Mouse (Mus musculus) hindbrain, embryonic 12.5 days (tissue): ENCODE results near the gene Cstb. TPM values are rescaled to one million over a fixed set of nuclear protein-coding genes. Genes with fewer than 3 reads are reported as not detected.

Experiments used
- ATAC-seq: fragments of 200-750 bp; cut with Nextera tagmentation; 2 replicates; pipeline ENCODE4 v1.8.0; 2017; ENCODE audit warnings: moderate TSS enrichment; ENCODE audit not compliant: low FRiP score
- H3K27ac ChIP-seq: fragments of 300-500 bp; sonication (generic); 2 replicates; pipeline ENCODE4 v1.5.1; 2016; ENCODE audit warnings: mild to moderate bottlenecking
- H3K27me3 ChIP-seq: fragments of 300-500 bp; sonication (generic); 2 replicates; pipeline ENCODE4 v1.6.1; 2016; ENCODE audit warnings: mild to moderate bottlenecking
- H3K36me3 ChIP-seq: fragments of 300-500 bp; sonication (generic); 2 replicates; pipeline ENCODE4 v1.6.1; 2016; ENCODE audit warnings: mild to moderate bottlenecking
- H3K4me1 ChIP-seq: fragments of 300-500 bp; sonication (generic); 2 replicates; pipeline ENCODE4 v1.6.1; 2016
- H3K4me2 ChIP-seq: fragments of 300-500 bp; sonication (generic); replicated peaks from 2 replicates; pipeline ENCODE4 v1.6.1; 2016; ENCODE audit warnings: mild to moderate bottlenecking
- H3K4me3 ChIP-seq: fragments of 300-500 bp; sonication (generic); 2 replicates; pipeline ENCODE4 v1.5.1; 2016; ENCODE audit warnings: mild to moderate bottlenecking
- H3K9ac ChIP-seq: fragments of 300-500 bp; sonication (generic); 2 replicates; pipeline ENCODE4 v1.6.1; 2016; ENCODE audit warnings: mild to moderate bottlenecking, moderate library complexity
- H3K9me3 ChIP-seq: fragments of 300-500 bp; sonication (generic); replicated peaks from 2 replicates; pipeline ENCODE4 v1.6.1; 2016; ENCODE audit warnings: mild to moderate bottlenecking
- WGBS: fragments of 180-500 bp; shearing (Covaris S2); methylation state at CpG from one replicate; pipeline ENCODE4 v1.1.7; 2016; 5-methylcytosine and 5-hydroxymethylcytosine counted together
- polyA plus RNA-seq: library from polyadenylated mRNA; unstranded; fragments of >200 nt; fragmentation: Nextera tagmentation; extraction: Ambion mirVana; gene quantifications from 2 replicates; pipeline ENCODE4 v1.2.1, GENCODE M21; 2016

The Cstb gene
- polyA plus RNA-seq, 1 experiment from 2014 or later, result 138 TPM

- Histone ChIP-seq H3K9me3 (no peaks in the 10 kb centered on the region), H3K27ac (no peak overlapping the region), H3K27me3 (no peaks in the 10 kb centered on the region), H3K4me1 (0 out of 2 replicates have a peak, but pooled peaks cover 2% of the 10 kb centered on the region), H3K9ac (no peak overlapping the region), H3K36me3 (peaks cover 26% of the 10 kb centered on the region; the same call in 1 of the 2 replicates), H3K4me2 (no peak overlapping the region), H3K4me3 (no peak overlapping the region)
- WGBS, result 85% methylated on average over 3 of the region's 3 CpGs
- ATAC-seq, result no peak
These were observed 21.9 kb downstream of the Cstb start for GRCm38 (mm10) chr10:78447396-78447795.

- H3K27me3 ChIP-seq, result no peaks in the 10 kb centered on the region
- no peak overlapping the region for H3K27ac ChIP-seq
- peaks cover 21% of the 10 kb centered on the region; the same call in 1 of the 2 replicates for H3K36me3 ChIP-seq
- no peak for ATAC-seq
- H3K9me3 ChIP-seq, result no peaks in the 10 kb centered on the region
- no peak overlapping the region for H3K9ac ChIP-seq
- H3K4me1 ChIP-seq, result peaks cover 10% of the 10 kb centered on the region; the same call in 1 of the 2 replicates
- no peak overlapping the region for H3K4me3 ChIP-seq
- 91% methylated on average over 5 of the region's 5 CpGs for WGBS
- H3K4me2 ChIP-seq, result no peak overlapping the region
These were observed 25.3 kb downstream of the Cstb start for GRCm38 (mm10) chr10:78450761-78451160.

GRCm38 (mm10) chr10:78452641-78453040, 27.2 kb downstream of the Cstb start:
- no peak for ATAC-seq
- H3K4me2 ChIP-seq, result no peak overlapping the region
- H3K27ac ChIP-seq, result no peak overlapping the region
- 0 out of 2 replicates have a peak overlapping the region, but pooled peaks have one; percentile 0 for H3K9ac ChIP-seq
- 28% methylated on average over 4 of the region's 4 CpGs for WGBS
- H3K4me1 ChIP-seq, result peaks cover 13% of the 10 kb centered on the region
- no peaks in the 10 kb centered on the region for H3K27me3 ChIP-seq
- H3K4me3 ChIP-seq, result no peak overlapping the region
- H3K36me3 ChIP-seq, result peaks cover 10% of the 10 kb centered on the region; the same call in 1 of the 2 replicates
- no peaks in the 10 kb centered on the region for H3K9me3 ChIP-seq

GRCm38 (mm10) chr10:78456696-78457095, 31.2 kb downstream of the Cstb start:
- no peaks in the 10 kb centered on the region for H3K27me3 ChIP-seq
- no peak overlapping the region for H3K9ac ChIP-seq
- no peaks in the 10 kb centered on the region for H3K9me3 ChIP-seq
- peaks cover 21% of the 10 kb centered on the region for H3K4me1 ChIP-seq
- no peak overlapping the region for H3K27ac ChIP-seq
- H3K36me3 ChIP-seq, result no peaks in the 10 kb centered on the region
- no peak overlapping the region for H3K4me3 ChIP-seq
- no peak overlapping the region for H3K4me2 ChIP-seq
- no peak for ATAC-seq
- 86% methylated on average over 13 of the region's 13 CpGs for WGBS

- WGBS, result 31% methylated on average over 10 of the region's 10 CpGs
These were observed 32.3 kb downstream of the Cstb start for GRCm38 (mm10) chr10:78457495-78458347.

GRCm38 (mm10) chr10:78458348-78459111, 33.1 kb downstream of the Cstb start:
- H3K36me3 ChIP-seq, result no peaks in the 10 kb centered on the region
- 0 out of 2 replicates have a peak, but pooled peaks cover 4% of the 10 kb centered on the region for H3K27me3 ChIP-seq
- no peak overlapping the region for H3K27ac ChIP-seq
- H3K9me3 ChIP-seq, result no peaks in the 10 kb centered on the region
- no peak for ATAC-seq
- peaks cover 13% of the 10 kb centered on the region for H3K4me1 ChIP-seq
- WGBS, result 69% methylated on average over 5 of the region's 5 CpGs
- no peak overlapping the region for H3K4me3 ChIP-seq
- H3K4me2 ChIP-seq, result no peak overlapping the region
- H3K9ac ChIP-seq, result no peak overlapping the region

More at GRCm38 (mm10) chr10:78457495-78458347, 32.3 kb downstream of the Cstb start:
- H3K4me1 ChIP-seq, result peaks cover 16% of the 10 kb centered on the region
- H3K4me2 ChIP-seq, result no peak overlapping the region; the same call in 1 of the 2 replicates
- H3K27me3 ChIP-seq, result no peaks in the 10 kb centered on the region
- no peak overlapping the region for H3K27ac ChIP-seq
- H3K4me3 ChIP-seq, result no peak overlapping the region
- peak; percentile 27; the same call in 1 of the 2 replicates for ATAC-seq
- no peaks in the 10 kb centered on the region for H3K9me3 ChIP-seq
- H3K9ac ChIP-seq, result no peak overlapping the region
- no peaks in the 10 kb centered on the region for H3K36me3 ChIP-seq

- peaks cover 24% of the 10 kb centered on the region for H3K4me1 ChIP-seq
- no peak overlapping the region for H3K9ac ChIP-seq
- no peak overlapping the region for H3K4me2 ChIP-seq
- no peaks in the 10 kb centered on the region for H3K9me3 ChIP-seq
- 0 out of 2 replicates have a peak, but pooled peaks cover 4% of the 10 kb centered on the region for H3K27me3 ChIP-seq
- ATAC-seq, result no peak
- H3K36me3 ChIP-seq, result no peaks in the 10 kb centered on the region
- 48% methylated on average over 5 of the region's 5 CpGs for WGBS
- H3K27ac ChIP-seq, result no peak overlapping the region
- H3K4me3 ChIP-seq, result no peak overlapping the region
These were observed 35.0 kb downstream of the Cstb start for GRCm38 (mm10) chr10:78460463-78460862.

- no peak overlapping the region for H3K4me3 ChIP-seq
- H3K27me3 ChIP-seq, result 0 out of 2 replicates have a peak, but pooled peaks cover 4% of the 10 kb centered on the region
- no peak overlapping the region for H3K4me2 ChIP-seq
- no peak overlapping the region for H3K27ac ChIP-seq
- no peak overlapping the region for H3K9ac ChIP-seq
- no peak for ATAC-seq
- no peaks in the 10 kb centered on the region for H3K9me3 ChIP-seq
- 73% methylated on average over 4 of the region's 4 CpGs for WGBS
- no peaks in the 10 kb centered on the region for H3K36me3 ChIP-seq
- peaks cover 24% of the 10 kb centered on the region for H3K4me1 ChIP-seq
These were observed 36.3 kb downstream of the Cstb start for GRCm38 (mm10) chr10:78461767-78462166.

- no peak overlapping the region for H3K27ac ChIP-seq
- peak overlapping the region; percentile 100; the same call in 1 of the 2 replicates for H3K4me2 ChIP-seq
- no peak overlapping the region for H3K9ac ChIP-seq
- no peak for ATAC-seq
- peaks cover 16% of the 10 kb centered on the region for H3K4me1 ChIP-seq
- 0 out of 2 replicates have a peak, but pooled peaks cover 4% of the 10 kb centered on the region for H3K27me3 ChIP-seq
- WGBS, result 88% methylated on average over 8 of the region's 8 CpGs
- H3K36me3 ChIP-seq, result no peaks in the 10 kb centered on the region
- H3K4me3 ChIP-seq, result no peak overlapping the region
- H3K9me3 ChIP-seq, result no peaks in the 10 kb centered on the region
These were observed 37.7 kb downstream of the Cstb start for GRCm38 (mm10) chr10:78462945-78463768.

GRCm38 (mm10) chr10:78463769-78464167, 38.3 kb downstream of the Cstb start:
- Histone ChIP-seq H3K4me3 (peak overlapping the region; percentile 64), H3K4me1 (peaks cover 16% of the 10 kb centered on the region), H3K9ac (peak overlapping the region; percentile 76; the same call in 1 of the 2 replicates), H3K27ac (no peak overlapping the region), H3K27me3 (0 out of 2 replicates have a peak, but pooled peaks cover 4% of the 10 kb centered on the region), H3K9me3 (no peaks in the 10 kb centered on the region), H3K36me3 (no peaks in the 10 kb centered on the region), H3K4me2 (peak overlapping the region; percentile 100)
- 86% methylated on average over 3 of the region's 3 CpGs for WGBS
- ATAC-seq, result no peak

GRCm38 (mm10) chr10:78464201-78464791, 38.8 kb downstream of the Cstb start:
- H3K4me3 ChIP-seq, result peak overlapping the region; percentile 64
- H3K9ac ChIP-seq, result peak overlapping the region; percentile 76
- H3K4me1 ChIP-seq, result peaks cover 16% of the 10 kb centered on the region
- 2% methylated on average over 32 of the region's 32 CpGs for WGBS
- peak overlapping the region; percentile 100 for H3K4me2 ChIP-seq
- no peaks in the 10 kb centered on the region for H3K36me3 ChIP-seq
- H3K27ac ChIP-seq, result no peak overlapping the region
- H3K27me3 ChIP-seq, result 0 out of 2 replicates have a peak, but pooled peaks cover 4% of the 10 kb centered on the region
- H3K9me3 ChIP-seq, result no peaks in the 10 kb centered on the region
- ATAC-seq, result peak; percentile 64
